Mouse (Mus musculus): ENCODE results near the gene Krtap4-16.
"Not testable (repeated sequence)": the region's sequence is repeated elsewhere in the genome, so short reads cannot be mapped to it uniquely, and the experiment has no call there.

Gene Krtap4-16

DNA sequence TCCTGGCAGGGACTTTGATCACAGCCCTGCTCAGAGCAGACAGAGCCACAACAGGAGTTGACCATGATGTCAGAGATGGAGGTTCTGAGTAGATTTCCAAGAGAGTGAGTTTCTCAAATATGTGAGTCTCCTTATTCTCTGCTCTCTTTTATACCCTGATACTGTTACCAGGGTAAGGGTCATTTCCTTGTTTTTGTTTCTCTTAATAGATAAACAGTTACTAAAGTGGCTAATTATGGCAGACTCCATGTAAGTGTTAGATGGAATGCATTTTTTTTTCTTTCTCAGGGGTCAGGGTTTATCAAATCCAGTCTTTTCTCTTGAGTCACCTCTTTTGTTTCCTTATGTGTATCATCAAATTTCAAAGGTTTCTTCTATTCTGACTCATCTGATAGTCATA lies at the start of gene Krtap4-16:
Gene Krtap4-16, minus strand, starts transcription at position 101 of the 400 bp plus-strand sequence.
- no peak for DNase-seq (ENCODE audit: low spot score in 2 of 2)

DNA sequence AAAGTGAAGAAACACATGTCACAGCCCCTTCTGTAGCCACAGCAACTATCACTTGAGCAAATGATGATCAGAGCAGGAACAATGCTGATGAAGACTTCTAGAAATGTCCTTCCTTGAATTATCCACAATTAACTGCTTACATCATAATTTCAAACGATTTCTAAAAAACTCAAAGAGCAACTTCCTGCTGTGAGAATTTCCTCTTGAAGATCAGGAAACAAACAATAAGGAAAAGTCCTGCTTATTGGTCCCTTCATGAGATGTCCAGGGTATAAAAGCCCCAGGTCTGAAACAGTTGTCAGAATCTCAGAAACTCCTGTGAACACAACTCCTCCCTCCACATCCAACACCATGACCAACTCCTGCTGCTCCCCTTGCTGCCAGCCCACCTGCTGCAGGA lies 27.5 kb upstream of the Krtap4-16 start, which contains the start of gene Gm11567:
Gene Gm11567, plus strand, starts transcription at position 301 of the 400 bp plus-strand sequence.
- DNase-seq (ENCODE audit: low spot score in 2 of 2), result not testable (repeated sequence)

- not testable (repeated sequence) for DNase-seq (ENCODE audit: low spot score in 2 of 2)
Observed at GRCm38 (mm10) chr11:99873089-99873488, 21.7 kb upstream of the Krtap4-16 start, which contains the start of gene Krtap9-1. Gene Krtap9-1, plus strand, starts transcription at chr11:99873389.

DNA sequence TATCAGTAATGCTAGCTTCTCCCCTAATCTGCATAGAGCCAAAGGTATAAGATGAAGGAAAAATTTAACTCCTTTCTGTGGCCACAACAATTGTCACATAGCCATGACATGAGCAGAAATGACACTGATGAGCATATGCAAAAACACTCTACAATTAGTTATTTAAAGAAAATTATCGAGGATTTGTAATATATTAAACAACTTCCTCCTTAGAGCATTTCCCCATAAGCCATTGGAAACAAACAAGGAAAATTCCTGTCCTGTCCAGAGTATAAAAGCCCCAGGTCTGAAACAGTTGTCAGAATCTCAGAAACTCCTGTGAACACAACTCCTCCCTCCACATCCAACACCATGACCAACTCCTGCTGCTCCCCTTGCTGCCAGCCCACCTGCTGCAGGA lies 12.8 kb upstream of the Krtap4-16 start, which contains the start of gene Gm11559:
Gene Gm11559, plus strand, starts transcription at position 301 of the 400 bp plus-strand sequence.
- DNase-seq (ENCODE audit: low spot score in 2 of 2), result not testable (repeated sequence)

DNA sequence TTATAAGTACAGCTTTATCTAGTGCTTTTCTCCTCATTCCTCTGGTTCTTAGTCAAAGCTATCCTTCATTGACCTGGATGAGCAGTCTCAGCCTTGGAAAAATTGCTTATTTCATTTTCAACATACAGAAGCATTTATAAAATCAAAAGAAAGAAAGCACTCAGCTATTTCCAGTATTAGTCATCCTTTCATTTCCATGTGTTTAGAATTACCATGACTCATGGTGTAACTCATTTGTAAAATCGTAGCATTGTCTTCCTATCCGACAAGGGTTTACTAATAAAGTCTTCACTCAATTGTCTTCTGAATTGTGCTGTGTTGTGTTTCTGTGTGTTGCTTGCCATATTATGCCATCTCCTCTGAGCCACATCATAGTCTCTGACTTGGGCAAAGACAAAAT lies 7.4 kb upstream of the Krtap4-16 start:
- DNase-seq (ENCODE audit: low spot score in 2 of 2), result no peak

DNA sequence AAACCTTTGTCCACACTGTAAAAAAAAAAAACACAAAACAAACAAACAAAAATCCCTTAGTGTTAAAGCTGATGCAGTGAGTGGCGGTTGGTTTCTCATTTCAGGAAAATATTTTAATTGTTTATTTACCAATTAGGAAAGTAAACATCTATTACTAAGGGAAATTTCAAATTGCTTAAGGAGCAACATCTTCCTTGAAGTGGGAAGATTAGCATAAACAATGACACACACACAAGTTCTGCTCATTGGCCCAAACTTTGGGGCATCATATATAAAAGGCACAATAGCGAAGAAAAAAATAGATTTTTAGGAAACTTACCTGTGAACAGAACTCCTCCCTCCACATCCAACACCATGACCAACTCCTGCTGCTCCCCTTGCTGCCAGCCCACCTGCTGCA lies 6.2 kb upstream of the Krtap4-16 start, which contains the start of gene Gm11568:
Gene Gm11568, plus strand, starts transcription at position 301 of the 400 bp plus-strand sequence.
- DNase-seq (ENCODE audit: low spot score in 2 of 2), result no peak

- DNase-seq (ENCODE audit: low spot score in 2 of 2), result no peak
Observed at GRCm38 (mm10) chr11:99854121-99854520, 2.7 kb upstream of the Krtap4-16 start.

DNA sequence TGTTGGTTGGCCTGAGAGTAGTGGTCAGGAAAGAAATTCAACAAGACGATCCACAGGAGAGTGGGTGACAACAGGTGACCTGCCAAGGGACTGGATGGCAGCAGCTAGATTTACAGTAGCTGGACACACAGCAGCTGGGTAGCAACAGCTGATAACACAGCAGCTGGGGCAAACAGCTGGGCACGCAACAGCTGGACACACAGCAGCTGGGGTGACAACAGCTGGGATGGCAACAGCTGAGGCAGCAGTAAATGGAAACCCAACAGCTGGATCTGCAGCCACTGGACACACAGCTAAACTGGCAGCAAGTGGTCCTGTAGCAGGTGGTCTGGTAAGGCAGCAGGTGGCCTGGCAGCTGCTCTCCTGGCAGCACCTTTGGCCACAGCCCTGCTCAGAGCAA lies 4.7 kb downstream of the Krtap4-16 start:
- DNase-seq (ENCODE audit: low spot score in 2 of 2), result no peak

DNA sequence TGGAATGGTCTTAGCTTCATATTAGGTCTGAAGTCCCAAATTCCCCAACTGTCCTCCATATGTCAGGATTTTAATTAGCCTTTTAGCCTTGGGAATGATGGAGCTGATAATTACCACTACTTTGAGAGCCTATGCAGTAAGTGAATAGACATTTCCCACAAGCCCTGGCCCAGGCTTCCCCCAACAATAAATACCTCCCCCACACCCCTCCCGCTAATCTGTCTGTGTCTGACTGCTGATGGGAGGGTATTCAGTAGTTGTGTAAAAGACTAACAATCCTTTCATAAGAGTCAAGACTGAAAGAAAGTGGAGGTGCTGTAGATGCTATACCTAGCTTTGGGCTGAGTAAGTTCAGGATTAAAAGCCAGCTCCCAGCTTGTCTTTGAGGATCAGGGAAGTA lies 9.2 kb downstream of the Krtap4-16 start:
- DNase-seq (ENCODE audit: low spot score in 2 of 2), result no peak

- no peak for DNase-seq (ENCODE audit: low spot score in 2 of 2)
Observed at GRCm38 (mm10) chr11:99837966-99838365, 13.4 kb downstream of the Krtap4-16 start, which contains the start of gene 2300003K06Rik. Gene 2300003K06Rik, minus strand, starts transcription at chr11:99838066.

GRCm38 (mm10) chr11:99815566-99815965 lies 35.8 kb downstream of the Krtap4-16 start, which contains the start of gene Gm11564:
Gene Gm11564, minus strand, starts transcription at chr11:99815666.
- not testable (repeated sequence) for DNase-seq (ENCODE audit: low spot score in 2 of 2)

- not testable (repeated sequence) for DNase-seq (ENCODE audit: low spot score in 2 of 2)
Observed at GRCm38 (mm10) chr11:99809792-99810191, 41.6 kb downstream of the Krtap4-16 start, which contains the start of gene Krtap4-13. Gene Krtap4-13, minus strand, starts transcription at chr11:99809892.

GRCm38 (mm10) chr11:99804346-99804745 lies 47.1 kb downstream of the Krtap4-16 start, which contains the start of gene Gm11554:
Gene Gm11554, minus strand, starts transcription at chr11:99804446.
- DNase-seq (ENCODE audit: low spot score in 2 of 2), result not testable (repeated sequence)

Measured in heart, adult 9 months (tissue).